In the genomic region with DNA sequence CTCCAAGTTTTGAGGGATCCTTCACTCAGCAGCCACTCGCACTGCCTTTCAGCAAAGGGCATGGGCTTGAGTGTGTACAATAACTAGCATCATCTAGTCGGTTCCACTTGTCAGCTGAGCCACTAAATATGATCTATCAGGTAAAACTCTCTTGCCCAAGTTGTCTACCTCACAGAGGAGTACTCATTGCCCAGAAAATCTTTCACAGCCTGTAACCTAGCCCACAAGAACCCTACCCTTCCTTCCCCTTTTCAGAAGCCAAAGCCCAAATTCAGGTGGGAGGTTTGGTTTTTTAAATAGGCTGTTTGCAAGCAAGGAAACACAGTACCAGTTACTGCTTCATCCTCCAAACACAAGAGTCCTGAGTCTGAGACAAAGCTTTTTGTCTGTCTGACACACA, we compare ENCODE assay signal across 25 mouse cellular contexts.
"Had no signal": no experiment of that assay in that cellular context is flagged by ENCODE, and none has a peak within 500 bp of the region (broad histone marks: within the 10 kb centered on the region; RNA-seq: fewer than 3 reads in every experiment).

No protein-coding gene starts in this region.

- ATAC-seq: liver, embryonic 12.5 days; midbrain, embryonic 13.5 days; midbrain, embryonic 16.5 days had no signal

- H3K4me2 ChIP-seq: limb, embryonic 13.5 days; liver, embryonic 12.5 days; liver, embryonic 15.5 days; lung, embryonic 15.5 days; midbrain, embryonic 13.5 days; neural tube, embryonic 13.5 days had no signal

- H3K9me3 ChIP-seq: limb, embryonic 13.5 days; liver, embryonic 12.5 days; liver, embryonic 15.5 days; lung, embryonic 15.5 days; megakaryocyte, embryonic 14.5 days; midbrain, embryonic 10.5 days; midbrain, embryonic 13.5 days; neural tube, embryonic 13.5 days had no signal

- DNase-seq: kidney, adult 18-20 months; kidney, adult 9 months; kidney, postnatal 14 days; kidney, postnatal 4 days; left cerebral cortex, postnatal 4 days; liver; lung, adult 18-20 months; lung, postnatal 14 days; lung, postnatal 4 days; retina, postnatal 1 day; right cerebral cortex, postnatal 25 days; spleen, adult 18-20 months; thymus, adult 2 months; thymus, postnatal 14 days; thymus, postnatal 4 days had no signal

- H3K27ac ChIP-seq: limb, embryonic 13.5 days; liver, embryonic 12.5 days; liver, embryonic 15.5 days; lung, embryonic 15.5 days; midbrain, embryonic 10.5 days; midbrain, embryonic 13.5 days; neural tube, embryonic 13.5 days had no signal

- H3K9ac ChIP-seq: limb, embryonic 13.5 days; liver, embryonic 12.5 days; liver, embryonic 15.5 days; lung, embryonic 15.5 days; midbrain, embryonic 13.5 days; neural tube, embryonic 13.5 days had no signal

- H3K27me3 ChIP-seq: limb, embryonic 13.5 days; liver, embryonic 12.5 days; liver, embryonic 15.5 days; lung, embryonic 15.5 days; megakaryocyte, embryonic 14.5 days; midbrain, embryonic 13.5 days; neural tube, embryonic 13.5 days had no signal

- H3K4me1 ChIP-seq: limb, embryonic 13.5 days; midbrain, embryonic 10.5 days; midbrain, embryonic 13.5 days; neural tube, embryonic 13.5 days had no signal

- H3K4me3 ChIP-seq: limb, embryonic 13.5 days; liver, embryonic 12.5 days; liver, embryonic 15.5 days; lung, embryonic 15.5 days; megakaryocyte, embryonic 14.5 days; midbrain, embryonic 10.5 days; midbrain, embryonic 13.5 days; myocyte; neural tube, embryonic 13.5 days had no signal
